Mouse (Mus musculus) induced T-regulatory cell, adult 2 months (primary cell): Measurements from ENCODE around the gene Grem1.

Experiments
- DNase-seq: peaks from one replicate; pipeline ENCODE4 v3.0.0-alpha.2; 2012; ENCODE audit warnings: low read depth

The Grem1 gene

DNA sequence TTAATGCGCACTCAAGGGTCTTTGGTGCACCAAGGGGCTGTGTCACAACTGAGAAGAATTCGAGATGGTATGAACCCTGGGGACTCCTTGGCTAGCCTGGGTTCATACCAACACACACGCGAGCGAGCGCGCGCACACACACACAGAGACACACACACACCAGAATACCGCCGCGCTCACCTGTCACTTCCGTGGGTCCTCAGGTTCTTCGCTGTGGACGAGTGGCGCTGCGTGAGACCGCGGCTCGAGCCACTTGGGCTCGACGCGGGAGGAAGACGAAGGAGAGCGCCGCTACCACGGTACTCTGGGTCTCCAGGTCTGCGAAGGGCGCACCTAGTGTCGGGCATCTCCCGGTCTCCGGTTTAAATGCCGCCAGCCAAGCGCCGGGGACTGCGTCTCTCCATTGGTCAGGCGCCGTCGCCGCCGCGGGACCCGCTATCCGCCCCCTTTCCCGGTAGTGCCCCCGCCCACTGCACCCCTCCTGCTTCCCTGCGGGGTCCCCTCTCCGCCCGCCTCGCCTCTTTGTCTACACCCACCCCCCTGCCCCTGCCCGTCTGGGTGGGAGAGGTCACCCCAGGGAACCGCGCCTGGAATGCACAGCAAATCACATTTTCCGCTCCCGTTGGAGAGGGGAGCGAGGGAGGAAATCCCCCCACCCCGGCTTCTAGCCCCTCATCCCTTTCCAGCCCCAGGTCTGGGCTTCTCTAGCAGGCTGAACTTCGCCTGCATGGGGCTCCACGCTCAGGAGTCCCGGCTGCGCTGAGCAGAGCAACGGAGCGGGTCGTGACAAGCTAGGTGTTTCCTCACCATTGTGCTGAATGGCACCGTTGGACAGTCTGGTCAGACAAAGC, at the start of gene Grem1:
Gene Grem1 (minus strand): TSS at position 336 of the 851 bp plus-strand sequence.
- DNase-seq, result no peak

DNA sequence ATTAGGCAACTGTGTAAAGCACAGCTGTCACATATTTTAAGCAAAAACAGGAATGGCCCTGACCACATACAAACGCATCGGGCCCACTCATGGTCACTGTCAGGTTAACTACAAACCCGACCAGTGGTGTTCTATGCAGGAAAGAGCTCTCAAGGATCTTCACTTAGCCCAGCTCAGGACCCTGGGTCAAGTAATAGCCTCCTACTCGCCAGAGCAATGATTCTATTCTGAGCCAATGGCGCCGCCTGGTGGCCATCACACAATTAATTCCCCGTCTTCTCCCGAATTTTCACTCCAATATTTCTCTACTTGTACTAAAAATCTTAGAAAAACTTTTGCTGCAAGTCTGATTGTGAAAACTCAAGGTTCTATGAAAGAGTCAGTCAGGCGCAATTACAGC, 49.2 kb upstream of the Grem1 start:
- DNase-seq, result peak; percentile 41

DNA sequence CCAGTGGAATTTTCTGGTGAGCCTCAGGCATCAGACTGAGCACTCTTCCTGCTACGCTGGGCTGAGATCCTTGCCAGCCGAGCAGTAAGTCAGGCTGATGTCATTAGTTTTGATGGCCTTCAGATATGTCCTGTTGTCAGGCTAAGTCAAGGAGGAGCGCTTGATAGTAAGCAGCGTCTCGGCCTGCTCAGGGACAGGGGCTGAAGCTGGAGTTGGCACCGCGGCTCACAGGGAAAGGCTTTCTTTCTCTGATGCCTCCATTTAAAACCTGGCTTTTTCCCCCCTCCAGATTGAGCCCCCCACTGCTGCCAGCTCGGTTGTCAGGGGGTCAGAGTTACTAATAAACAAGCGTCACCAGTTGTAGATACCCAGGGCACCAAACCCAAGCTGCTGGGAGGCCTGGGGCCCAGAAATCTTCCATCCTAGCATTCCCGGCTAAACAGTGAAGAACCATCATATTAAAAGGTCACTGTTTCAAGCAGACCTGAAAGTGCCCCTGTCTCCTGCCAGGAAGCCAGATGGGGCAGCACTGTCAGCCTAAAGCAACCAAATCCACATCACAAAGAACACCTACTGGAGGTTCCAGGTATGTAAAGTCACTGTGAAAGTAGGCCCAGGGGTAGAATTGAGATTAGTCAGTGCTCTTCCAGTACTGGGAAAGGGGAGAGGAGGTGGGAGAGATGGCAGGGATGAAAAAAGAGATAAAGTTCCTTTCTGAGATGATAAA, 48.6 kb upstream of the Grem1 start:
- DNase-seq, result no peak

DNA sequence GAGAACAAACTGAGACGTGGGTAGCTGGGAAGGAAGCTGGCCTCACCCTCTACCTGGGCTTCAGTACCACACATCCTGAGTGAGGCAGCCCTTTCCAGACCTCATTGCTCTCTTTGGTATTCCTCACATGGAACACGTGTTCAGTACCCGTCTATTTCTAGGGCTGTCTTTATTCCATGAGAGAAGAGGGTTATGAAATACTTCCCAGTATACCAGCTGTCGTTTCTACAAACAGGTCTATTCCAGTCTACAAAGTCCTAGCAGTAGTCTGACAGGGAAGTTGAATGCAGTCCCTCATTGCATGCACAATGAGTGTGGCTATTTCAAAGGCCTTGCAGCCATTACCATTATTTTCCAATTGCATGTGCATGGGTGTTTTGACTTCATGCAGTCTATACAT, 47.3 kb upstream of the Grem1 start:
- DNase-seq, result no peak

DNA sequence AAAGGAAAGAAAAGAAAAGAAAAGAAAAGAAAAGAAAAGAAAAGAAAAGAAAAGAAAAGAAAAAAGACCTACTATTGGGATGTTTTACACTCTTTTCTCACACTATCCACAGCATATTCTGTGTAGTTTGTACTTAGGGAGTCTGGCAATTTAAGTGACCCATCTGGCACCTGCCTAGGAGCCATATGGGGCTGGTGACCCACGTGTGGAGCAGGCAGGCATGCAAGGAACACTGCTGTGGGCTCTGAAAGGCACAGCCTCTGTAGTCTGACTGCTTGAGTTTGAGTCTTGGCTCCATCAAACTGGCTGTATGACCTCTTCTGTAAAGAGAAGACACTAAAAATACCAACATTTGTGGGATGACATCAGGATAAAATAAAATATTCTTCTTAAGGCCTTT, 45.3 kb upstream of the Grem1 start:
- no peak for DNase-seq

DNA sequence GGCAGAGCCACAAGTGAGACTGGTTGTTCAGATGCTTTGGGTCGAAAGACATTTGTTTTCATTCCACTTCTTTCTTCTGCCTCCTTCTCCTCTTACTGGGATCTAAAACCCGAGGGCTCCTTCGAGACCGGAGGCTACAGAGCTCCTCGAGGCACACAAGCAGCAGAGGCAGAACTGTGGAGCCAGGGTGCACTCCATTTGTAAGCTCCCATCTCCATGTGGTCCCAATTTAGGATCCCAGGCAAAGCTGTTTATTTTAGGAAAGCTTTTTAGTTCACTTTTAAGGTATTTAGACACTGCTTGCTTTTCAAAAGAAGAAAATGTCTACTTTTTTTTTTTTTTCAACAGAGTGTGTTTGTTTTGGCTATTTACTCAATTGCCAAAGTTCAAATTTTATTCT, 42.4 kb upstream of the Grem1 start:
- DNase-seq, result no peak

DNA sequence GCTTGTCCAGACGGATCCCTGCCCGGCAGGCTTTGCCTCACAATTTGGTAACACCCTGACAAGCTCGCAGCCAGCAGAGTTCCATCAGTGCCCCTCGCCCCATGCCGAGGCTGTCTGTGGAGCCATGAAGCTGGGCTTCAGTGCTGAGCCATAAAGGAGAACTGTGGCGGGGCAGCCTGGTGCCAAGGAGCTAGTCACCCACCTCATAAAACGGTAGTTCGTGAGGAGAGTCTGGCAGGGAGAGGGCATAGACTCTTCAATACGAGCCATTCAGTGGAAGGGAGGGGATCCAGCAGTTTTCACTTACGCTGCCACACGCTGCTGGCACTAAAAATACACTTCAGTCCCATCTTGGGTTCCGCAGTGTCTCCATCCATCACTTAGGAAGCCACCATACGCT, 40.2 kb upstream of the Grem1 start:
- DNase-seq, result no peak

DNA sequence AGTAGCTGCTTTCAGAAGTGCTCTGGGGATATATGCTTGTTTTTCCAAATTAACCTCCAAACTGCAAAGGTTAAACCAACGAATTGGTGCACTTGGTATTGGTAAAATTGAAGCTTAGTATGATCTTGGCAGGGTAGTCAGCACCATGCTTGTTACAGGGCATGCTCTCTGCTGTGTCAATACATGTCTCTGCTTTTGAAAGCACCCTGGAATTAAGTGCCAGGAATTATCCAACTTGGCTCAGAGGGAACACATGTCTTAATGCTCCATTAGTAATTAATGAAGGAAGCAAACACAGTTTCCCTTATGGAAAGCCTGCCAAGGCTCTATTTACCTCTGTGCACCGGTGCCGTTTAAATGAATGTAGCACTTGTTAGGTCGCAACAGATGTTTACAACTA, 36.7 kb upstream of the Grem1 start:
- DNase-seq, result no peak

DNA sequence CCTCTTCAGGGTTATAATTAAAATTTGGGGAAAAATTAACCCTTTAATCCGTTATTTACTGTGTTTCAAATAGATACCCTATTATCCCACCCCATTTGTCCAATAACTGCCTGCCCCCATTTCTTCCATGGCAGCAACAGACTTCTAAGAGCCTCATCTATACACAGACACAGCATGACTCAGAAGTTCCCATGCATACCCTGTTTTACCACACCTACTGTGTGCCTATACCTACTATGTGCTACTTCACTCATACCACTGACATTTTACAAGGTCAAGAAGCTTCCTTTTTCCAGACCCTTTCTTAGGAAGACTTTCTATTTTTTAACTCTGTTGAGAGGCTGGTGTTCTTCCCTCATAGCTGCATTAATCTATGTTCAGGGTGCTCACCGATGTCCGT, 35.1 kb upstream of the Grem1 start:
- no peak for DNase-seq

DNA sequence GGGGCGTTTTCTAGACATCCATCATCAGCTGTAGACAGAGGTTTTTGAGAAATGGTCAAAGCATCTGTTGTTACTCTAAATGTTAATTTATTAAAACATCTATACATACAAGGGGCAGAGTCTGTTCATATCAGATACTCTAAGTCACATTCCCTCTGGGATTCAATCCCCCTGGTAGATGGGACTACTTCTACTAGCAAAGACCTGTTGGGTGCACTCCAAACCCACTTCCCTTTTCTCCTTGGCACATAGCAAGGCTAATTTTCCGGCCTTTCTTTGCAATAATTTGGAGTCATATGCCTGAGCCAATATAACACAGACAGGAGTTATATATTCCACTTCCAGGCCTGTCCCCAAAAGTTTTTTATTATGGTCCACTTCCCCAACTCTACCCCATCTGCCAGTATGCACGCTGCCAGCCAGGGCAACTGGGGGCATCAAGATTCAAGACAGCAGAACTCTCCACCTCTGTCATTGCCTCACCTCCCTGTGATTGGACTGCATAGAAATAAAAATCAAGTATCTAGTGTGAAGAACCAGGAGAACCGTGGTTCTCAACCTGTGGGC, 30.5 kb upstream of the Grem1 start:
- no peak for DNase-seq

DNA sequence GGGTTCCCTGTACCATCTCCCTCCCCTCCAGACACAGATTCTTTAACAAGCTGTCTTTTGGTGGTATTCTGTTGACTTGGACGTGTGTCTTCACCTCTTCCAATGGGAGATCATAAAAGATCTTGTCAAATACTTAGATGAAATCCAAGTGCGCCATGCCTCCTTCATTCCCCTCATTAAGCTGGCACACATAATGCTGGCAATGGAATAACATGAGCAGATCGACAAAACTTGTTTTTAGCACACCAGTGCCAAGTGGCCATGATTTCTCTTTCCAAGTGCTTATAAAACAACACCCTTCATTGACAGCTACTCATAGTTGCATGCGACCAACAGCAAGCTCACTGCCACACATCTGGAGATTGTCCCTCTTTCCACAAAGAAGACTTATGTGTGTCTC, 29.4 kb upstream of the Grem1 start:
- DNase-seq, result no peak

DNA sequence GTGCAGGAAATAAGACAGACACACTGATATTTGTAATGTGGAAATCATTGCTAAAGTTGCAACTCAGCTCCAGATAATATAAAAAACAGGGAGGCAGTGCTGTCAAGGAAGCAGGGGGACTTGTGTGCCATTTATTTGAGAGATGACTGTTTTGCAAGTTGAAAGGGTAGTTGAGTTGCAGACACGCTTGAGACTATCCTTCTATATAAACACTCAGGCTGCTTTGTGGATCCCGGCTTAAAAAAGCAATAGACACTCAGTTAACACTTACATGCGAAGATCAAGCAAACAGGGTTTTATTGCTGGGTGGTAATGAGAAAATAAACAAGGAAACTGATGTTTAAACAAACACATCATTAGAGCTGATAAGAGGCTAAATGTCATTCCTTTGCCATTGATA, 26.4 kb upstream of the Grem1 start:
- no peak for DNase-seq

DNA sequence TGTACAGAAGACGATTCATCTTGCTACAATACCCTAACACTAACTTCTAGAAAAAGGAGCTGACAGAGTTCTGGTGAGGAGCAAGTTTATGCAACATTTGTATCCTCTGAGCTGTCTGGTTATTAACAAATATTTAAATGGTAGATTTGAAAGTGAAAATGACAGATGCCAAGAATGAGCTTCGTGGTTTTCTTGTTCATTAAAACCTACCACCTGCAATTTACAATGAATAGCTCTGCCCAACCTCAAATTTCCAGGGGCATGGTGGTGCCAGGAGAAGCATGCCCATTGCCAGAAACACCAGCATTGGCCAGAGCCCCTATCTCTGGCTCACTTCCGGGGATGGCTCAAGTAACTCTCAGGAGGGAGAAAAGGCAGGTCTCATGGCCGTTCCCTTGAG, 23.1 kb upstream of the Grem1 start:
- DNase-seq, result no peak

DNA sequence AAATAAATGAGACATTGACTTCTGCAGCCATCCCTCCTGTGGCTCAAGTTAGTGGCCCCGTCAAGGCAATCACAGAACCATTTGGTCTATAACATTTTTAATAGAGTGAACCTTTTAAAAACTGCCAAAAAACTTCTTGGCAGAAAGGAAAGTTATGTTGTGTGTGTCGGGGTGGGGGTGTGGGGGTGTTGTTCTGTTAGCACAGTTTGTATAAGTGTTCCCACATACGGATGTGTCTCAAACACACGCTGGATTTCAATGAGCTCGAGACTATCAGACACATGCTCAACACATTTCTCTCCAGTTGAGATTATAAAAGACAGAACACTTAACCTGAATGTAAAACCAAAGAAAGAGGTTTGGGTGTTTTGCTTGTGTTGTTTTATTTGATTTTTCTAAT, 22.7 kb upstream of the Grem1 start:
- no peak for DNase-seq

DNA sequence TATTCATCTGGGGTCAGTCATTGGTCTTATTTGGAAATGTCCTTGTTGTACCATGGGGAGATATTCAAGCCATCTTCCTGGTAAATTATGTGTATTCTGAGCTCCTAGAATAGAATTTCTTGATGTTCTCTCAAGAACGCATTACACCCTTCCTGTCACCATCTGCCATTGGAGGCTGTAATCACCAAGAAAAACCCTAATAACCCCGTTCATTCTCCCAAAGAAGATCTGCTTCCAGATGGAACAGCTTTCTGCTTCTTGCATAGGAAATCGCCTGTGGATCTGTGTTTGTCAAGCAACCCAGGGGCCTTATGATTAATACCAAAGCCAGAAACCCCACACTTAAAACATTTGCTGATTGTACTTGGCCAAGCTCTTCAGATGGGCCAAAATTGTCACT, 20.9 kb upstream of the Grem1 start:
- no peak for DNase-seq

DNA sequence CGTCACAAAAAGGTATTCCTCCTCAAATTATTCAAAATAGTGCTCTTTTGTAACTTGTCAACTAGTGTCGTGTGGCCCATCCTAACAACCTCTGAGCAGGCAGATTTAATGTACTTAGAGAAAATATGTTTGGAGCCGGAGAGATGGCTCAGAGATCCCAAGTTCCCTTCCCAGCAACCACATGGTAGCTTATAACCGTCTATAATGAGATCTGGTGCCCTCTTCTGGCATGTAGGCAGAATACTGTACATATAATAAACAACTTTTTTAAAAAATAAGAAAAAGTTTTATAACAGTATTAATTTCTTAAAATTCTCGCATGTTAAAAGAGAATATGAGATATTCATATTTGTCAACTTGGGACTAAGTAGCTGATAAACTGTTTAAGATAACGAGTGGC, 19.6 kb upstream of the Grem1 start:
- DNase-seq, result no peak

DNA sequence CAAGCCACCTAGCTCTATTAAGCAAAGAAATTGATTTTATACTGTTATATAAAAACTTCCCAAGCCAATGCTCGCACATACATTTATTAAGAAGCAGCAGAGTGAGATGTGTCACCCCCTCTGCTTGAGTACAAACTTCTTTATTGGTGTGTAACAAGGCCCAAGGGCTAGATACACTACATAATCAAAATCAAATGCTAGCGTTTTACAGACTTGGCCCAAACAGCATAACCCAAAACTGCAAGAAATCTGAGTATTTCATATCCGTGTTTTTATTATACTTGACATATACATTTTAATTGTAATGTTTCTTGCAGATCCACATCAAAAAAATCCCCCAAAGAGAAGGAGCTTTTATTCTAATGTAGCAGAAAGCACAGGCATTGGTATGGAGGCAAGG, 17.9 kb upstream of the Grem1 start:
- no peak for DNase-seq

DNA sequence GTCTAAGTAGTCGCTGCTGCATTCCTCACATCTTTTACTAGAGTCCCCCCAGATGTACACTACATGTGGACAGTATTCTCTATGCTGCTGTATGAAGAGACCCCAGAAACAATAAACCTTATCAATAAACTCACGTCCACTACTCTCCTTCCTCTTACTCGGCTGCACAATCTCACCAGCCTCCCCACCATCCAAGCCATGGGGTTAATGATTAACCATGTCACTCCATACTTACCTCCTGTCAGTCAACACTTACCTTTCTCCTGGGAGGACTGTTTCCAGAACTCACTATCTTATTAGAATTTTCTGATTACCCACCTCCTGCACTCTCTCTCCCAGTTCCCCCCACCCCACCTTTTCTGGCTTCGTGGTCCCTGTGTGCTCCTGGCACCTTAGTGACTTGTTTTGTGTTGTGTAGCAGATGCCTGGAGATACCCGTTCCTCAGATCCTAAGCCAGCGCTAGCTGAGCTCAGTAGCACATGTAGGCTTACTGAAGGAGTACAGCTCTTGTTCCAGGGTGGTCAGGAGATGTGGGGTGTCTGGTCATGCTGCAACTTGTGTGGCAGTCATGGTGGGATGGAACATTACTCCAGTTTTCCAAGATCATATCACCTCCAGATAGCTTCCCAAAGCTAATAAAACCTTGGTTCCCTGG, 15.8 kb upstream of the Grem1 start:
- no peak for DNase-seq

DNA sequence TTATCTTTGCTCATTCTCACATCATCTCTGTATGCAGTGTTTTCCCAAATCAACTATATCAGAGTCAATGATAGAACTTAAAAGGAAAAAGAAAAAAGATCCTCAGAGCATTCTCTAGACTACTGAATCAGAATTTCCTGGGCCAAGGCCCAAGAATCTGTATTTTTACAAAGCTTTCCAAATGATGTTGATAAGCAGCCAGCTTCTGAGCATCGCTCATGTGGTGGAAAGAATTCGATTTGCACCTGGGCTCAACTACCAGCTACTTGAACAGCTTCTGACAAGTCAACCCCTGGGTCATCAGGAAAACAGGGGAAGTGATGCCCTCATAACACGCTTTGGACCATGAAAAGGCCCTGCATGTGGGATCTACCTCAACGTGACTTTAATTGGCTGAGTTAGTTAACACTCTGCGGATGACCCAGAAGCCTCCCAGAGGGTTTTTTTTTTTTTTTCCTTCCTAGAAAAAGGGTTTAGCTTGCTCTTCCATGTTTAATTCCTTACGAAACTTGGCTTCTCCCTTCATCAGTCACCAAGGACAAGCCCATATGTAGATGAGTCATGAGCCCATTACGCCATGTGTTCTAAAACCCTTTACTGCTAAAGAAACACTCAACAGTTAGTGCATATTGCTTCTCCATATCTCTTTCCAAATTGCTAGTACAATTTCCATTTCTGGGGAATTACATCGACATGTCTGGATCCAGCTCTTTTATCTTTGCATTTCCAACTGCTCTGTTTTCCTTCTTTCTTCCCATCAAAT, 10.3 kb upstream of the Grem1 start:
- no peak for DNase-seq

DNA sequence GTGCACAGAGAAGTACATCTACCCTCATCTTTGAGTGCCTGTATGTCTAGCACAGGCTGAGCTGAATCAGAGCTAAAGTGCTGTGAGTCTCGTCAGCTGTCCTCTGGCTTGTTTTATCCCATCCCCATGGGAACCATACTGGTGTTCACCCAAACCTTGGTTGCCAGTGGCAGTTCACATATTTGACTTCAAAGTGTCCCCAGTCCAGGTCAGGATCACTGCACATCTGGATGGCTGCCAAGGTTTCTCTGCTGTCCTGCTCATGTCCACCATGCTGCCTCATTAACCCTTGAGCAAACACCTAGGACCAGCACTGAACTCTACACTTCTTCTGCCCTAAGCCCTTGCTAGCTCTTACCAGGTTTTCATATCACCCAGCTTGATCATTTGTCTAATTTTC, 7.4 kb upstream of the Grem1 start:
- DNase-seq, result no peak

DNA sequence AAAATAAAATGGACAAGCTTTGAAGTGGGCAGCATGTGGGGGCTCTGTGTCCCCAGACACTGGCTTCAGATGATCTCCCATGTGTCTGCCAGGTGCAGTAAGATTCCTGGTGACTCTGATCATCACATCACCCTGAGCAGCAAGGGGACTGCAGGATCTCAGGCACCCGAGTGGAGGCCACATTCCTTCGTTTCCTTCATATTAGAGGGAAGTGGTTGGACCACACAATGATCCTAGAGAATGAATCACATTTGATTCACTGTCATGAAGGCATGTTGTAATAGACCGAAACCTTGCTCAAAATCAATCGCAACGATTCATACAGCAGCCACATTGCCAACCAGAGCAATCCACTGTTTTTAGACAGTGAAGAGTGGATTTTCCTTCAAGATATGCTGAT, 6.5 kb upstream of the Grem1 start:
- DNase-seq, result no peak
